Mouse (Mus musculus) C2C12 (cell line): ENCODE results near the gene Soat1.

Source experiments
- CTCF ChIP-seq: IDR thresholded peaks from one replicate; pipeline ENCODE4 v1.5.1; 2011; ENCODE audit not compliant: control insufficient read depth, insufficient read depth, insufficient read length
- MAX ChIP-seq: IDR thresholded peaks from one replicate; pipeline ENCODE4 v1.6.1; 2011; ENCODE audit warnings: mild to moderate bottlenecking, control low read depth

DNA sequence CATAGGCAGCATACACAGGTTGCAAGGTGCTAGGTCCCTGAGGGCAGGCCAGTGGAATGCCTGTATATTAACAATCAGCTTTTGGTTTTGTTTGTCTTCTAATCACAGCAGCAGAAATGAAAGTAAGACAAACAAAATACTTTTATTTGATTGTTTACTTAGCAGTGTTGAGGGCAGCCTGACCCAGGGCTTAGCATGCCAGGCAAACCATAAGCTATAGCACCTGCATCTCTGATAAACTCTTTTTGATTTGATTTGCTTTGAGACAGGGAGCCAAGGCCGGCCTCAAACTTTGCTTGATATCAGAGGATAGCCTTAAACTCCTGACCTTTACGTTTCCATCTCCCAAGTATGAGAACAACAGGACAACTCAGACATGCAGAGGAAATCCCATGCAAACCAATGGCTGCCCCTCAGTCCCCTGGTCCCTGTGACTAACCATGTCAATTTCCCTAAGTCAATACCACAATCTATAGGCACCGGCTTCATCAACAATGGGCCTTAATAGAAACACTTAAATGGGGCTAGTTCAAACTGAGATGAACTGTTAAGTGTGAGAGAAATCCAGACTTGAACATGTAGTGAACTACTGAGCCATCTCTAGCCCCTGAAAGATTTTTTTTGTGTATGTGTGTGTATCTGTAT, 46.1 kb upstream of the Soat1 start:
- TF ChIP-seq CTCF (no peak), MAX (no peak)
